In the genomic region with DNA sequence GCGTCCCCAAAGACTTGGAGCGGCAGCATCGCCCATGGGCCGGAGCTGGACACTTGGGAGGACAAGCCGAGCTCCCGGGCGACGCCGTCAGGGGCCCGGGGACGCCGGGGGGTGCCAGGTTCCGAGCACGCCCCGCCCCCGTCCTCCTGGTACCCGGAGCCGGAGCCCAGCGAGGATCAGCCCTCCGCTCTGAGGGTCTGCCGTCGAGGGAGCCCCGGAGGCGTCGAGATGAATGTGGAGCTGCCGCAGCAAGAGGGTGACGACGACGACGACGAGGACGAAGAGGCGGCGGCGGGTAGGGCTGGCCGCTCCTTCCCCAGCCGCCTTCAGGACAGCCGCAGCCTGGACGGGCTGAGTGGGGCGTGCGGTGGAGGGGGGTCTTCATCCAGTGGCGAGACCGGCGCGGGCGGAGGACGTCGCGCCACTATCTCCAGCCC, we compare ENCODE assay signal across 7 mouse cellular contexts. TPM values are rescaled to one million over a fixed set of nuclear protein-coding genes. Genes with fewer than 3 reads are reported as not detected.
DNase-seq lines count a peak whose midpoint lies in the region; ATAC-seq and TF ChIP-seq lines count a peak whose summit lies in the region.

No protein-coding gene starts in this region.

- H3K9ac ChIP-seq in MEL (ENCODE audit: control insufficient read depth, low read depth, low read length, poor library complexity, severe bottlenecking), result peak overlapping the region; percentile 80
- peak overlapping the region; percentile 87 for H3K9ac ChIP-seq in hindbrain, embryonic 15.5 days

- H3K4me3 ChIP-seq in layer of hippocampus, adult 2 months, result peak overlapping the region; percentile 98
- H3K4me3 ChIP-seq in MEL (ENCODE audit: control insufficient read depth in 1 of 2, insufficient read depth in 1 of 2, low read depth in 2 of 2, low read length in 2 of 2), result peak overlapping the region; percentile 84 to 87
- H3K4me3 ChIP-seq in hindbrain, embryonic 15.5 days, result peak overlapping the region; percentile 79

- TF ChIP-seq CTCF in layer of hippocampus, adult 2 months (conservative IDR thresholded peaks at IDR 0.05), result no peak
- TF ChIP-seq CTCF in MEL (IDR thresholded peaks at IDR 0.05 in 2 of 3, conservative IDR thresholded peaks at IDR 0.05 in 1 of 3; ENCODE audit: control insufficient read depth in 1 of 3, insufficient read depth in 1 of 3, low read depth in 2 of 3, low read length in 3 of 3, poor library complexity in 1 of 3, severe bottlenecking in 1 of 3), result no peak

- peak in 1 of 2 experiments; percentile 37 for DNase-seq in layer of hippocampus, adult 2 months (ENCODE audit: low spot score in 2 of 2)
- DNase-seq in layer of hippocampus, postnatal 14 days (ENCODE audit: low spot score in 2 of 2), result no peak
- DNase-seq in MEL (ENCODE audit: low read depth, low spot score), result peak; percentile 81
- DNase-seq in cerebellum, postnatal 10 days, result peak; percentile 69 to 78
- DNase-seq in lung, postnatal 10 days, result peak; percentile 67

- peak overlapping the region; percentile 97 for H3K27ac ChIP-seq in layer of hippocampus, adult 2 months
- peak overlapping the region; percentile 23 for H3K27ac ChIP-seq in MEL (ENCODE audit: control insufficient read depth, low read depth, low read length)
- peak overlapping the region; percentile 95 for H3K27ac ChIP-seq in hindbrain, embryonic 15.5 days (replicated peaks)

- TF ChIP-seq RAD21 in MEL (IDR thresholded peaks at IDR 0.05; ENCODE audit: low read depth, low read length), result no peak

- H3K4me1 ChIP-seq in MEL (ENCODE audit: control insufficient read depth in 1 of 2, insufficient read depth in 2 of 2, low read length in 2 of 2), result peaks cover 0 to 13% of the 10 kb centered on the region in 2 experiments; a peak in 2 of 4 replicates
- peaks cover 42% of the 10 kb centered on the region for H3K4me1 ChIP-seq in hindbrain, embryonic 15.5 days (replicated peaks)

- peaks cover 10% of the 10 kb centered on the region; the same call in 1 of the 2 replicates for H3K79me2 ChIP-seq in MEL (ENCODE audit: control insufficient read depth, insufficient read depth, low read length, poor library complexity)

- no peak for ATAC-seq in hindbrain, embryonic 15.5 days (ENCODE audit: low FRiP score, low read depth)
- ATAC-seq in erythroid progenitor cell, adult 5-6 weeks (replicated peaks; ENCODE audit: low FRiP score, poor library complexity, severe bottlenecking), result no peak

- TF ChIP-seq EP300 in MEL (IDR thresholded peaks at IDR 0.05; ENCODE audit: low read depth in 1 of 2, low read length in 2 of 2), result no peak

- no peaks in the 10 kb centered on the region for H3K27me3 ChIP-seq in MEL (ENCODE audit: control insufficient read depth in 1 of 2, insufficient read depth in 2 of 2, low read length in 2 of 2)
- H3K27me3 ChIP-seq in hindbrain, embryonic 15.5 days, result no peaks in the 10 kb centered on the region

- WGBS in hindbrain, embryonic 15.5 days, result under 1% methylated on average over 38 of the region's 49 CpGs

- no peak for TF ChIP-seq POLR2A in MEL (IDR thresholded peaks at IDR 0.05; ENCODE audit: control insufficient read depth in 1 of 2, insufficient read depth in 1 of 2, low read depth in 1 of 2, low read length in 2 of 2, poor library complexity in 1 of 2)

- peak overlapping the region; percentile 68 for H3K4me2 ChIP-seq in hindbrain, embryonic 15.5 days

- H3K9me3 ChIP-seq in MEL (replicated peaks; ENCODE audit: insufficient read depth, low read length), result no peaks in the 10 kb centered on the region
- H3K9me3 ChIP-seq in hindbrain, embryonic 15.5 days, result no peaks in the 10 kb centered on the region

- H3K36me3 ChIP-seq in MEL (ENCODE audit: control insufficient read depth in 1 of 2, insufficient read depth in 2 of 2, low read length in 2 of 2), result peaks cover 0 to 6% of the 10 kb centered on the region in 2 experiments; a peak in 2 of 4 replicates
- no peaks in the 10 kb centered on the region for H3K36me3 ChIP-seq in hindbrain, embryonic 15.5 days

TF ChIP-seq in MEL, 35 proteins besides CTCF, POLR2A, EP300 and RAD21 (continues in another document):
- TF ChIP-seq KAT2A (conservative IDR thresholded peaks at IDR 0.05; ENCODE audit: low read depth, low read length), result no peak
- TF ChIP-seq RCOR1 (IDR thresholded peaks at IDR 0.05; ENCODE audit: low read depth, low read length), result no peak
- no peak for TF ChIP-seq MYB (IDR thresholded peaks at IDR 0.05; ENCODE audit: low read depth, low read length)
- TF ChIP-seq TAL1 (IDR thresholded peaks at IDR 0.05; ENCODE audit: low read length), result no peak
- TF ChIP-seq E2F4 (IDR thresholded peaks at IDR 0.05; ENCODE audit: borderline replicate concordance, low read depth, low read length), result no peak
- TF ChIP-seq SMC3 (IDR thresholded peaks at IDR 0.05; ENCODE audit: low read depth, low read length), result no peak
- TF ChIP-seq ZC3H11A (IDR thresholded peaks at IDR 0.05; ENCODE audit: low read depth, low read length), result no peak
- no peak for TF ChIP-seq MEF2A (IDR thresholded peaks at IDR 0.05; ENCODE audit: extremely low read depth, insufficient replicate concordance, low read depth, low read length, poor library complexity, severe bottlenecking)
- TF ChIP-seq USF2 (IDR thresholded peaks at IDR 0.05; ENCODE audit: borderline replicate concordance in 1 of 2, insufficient read depth in 1 of 2, low read depth in 1 of 2, low read length in 2 of 2), result no peak
- 0 out of 2 replicates have a peak, but pooled peaks have one; percentile 6 for TF ChIP-seq ETS1 (IDR thresholded peaks at IDR 0.05; ENCODE audit: low read depth, low read length)
- TF ChIP-seq NRF1 (IDR thresholded peaks at IDR 0.05; ENCODE audit: insufficient read depth, low read depth, low read length, poor library complexity, severe bottlenecking), result no peak
- no peak for TF ChIP-seq ELF1 (IDR thresholded peaks at IDR 0.05; ENCODE audit: low read depth, low read length)
- no peak for TF ChIP-seq POLR2AphosphoS2 (IDR thresholded peaks at IDR 0.05; ENCODE audit: low read length)
- no peak for TF ChIP-seq TBP (IDR thresholded peaks at IDR 0.05; ENCODE audit: low read depth, low read length)
- no peak for TF ChIP-seq JUND (IDR thresholded peaks at IDR 0.05; ENCODE audit: low read depth, low read length)
- peak; percentile 62; the same call in 1 of the 2 replicates for TF ChIP-seq MAX (IDR thresholded peaks at IDR 0.05; ENCODE audit: low read length)
- no peak for TF ChIP-seq MXI1 (IDR thresholded peaks at IDR 0.05; ENCODE audit: low read depth, low read length)

RNA-seq across cellular contexts. Expression of a gene that starts 0.5 kb away (rescaled TPM):
- total RNA-seq in layer of hippocampus, adult 2 months (2021), result 10 to 100 TPM; 26.6 to 30.8 TPM
- 10 to 100 TPM; 25.2 to 26.4 TPM for total RNA-seq in layer of hippocampus, postnatal 14 days (2021)
- 9.2 and 10.2 TPM in 2 replicates for total RNA-seq in MEL (2012; rRNA removed)
- 1 to 10 TPM in 1 of 2 experiments, not detected in 1; 9.3 TPM for polyA plus RNA-seq in MEL (2012; ENCODE audit: insufficient read depth in 1 of 2, insufficient read length in 2 of 2, low read depth in 1 of 2, low replicate concordance in 2 of 2, missing spikeins in 1 of 2)
- polyA plus RNA-seq in hindbrain, embryonic 15.5 days (2015; fragmentation: Nextera tagmentation; extraction: Ambion mirVana), result 22.1 and 23.1 TPM in 2 replicates
- 2.9 and 4.7 TPM in 2 replicates for total RNA-seq in erythroid progenitor cell, adult 5-6 weeks (2015; ENCODE audit: low replicate concordance)
- total RNA-seq in erythroid progenitor cell, adult 5-6 weeks (2017; ENCODE audit: low replicate concordance), result 2.2 and 3.1 TPM in 2 replicates

RNA-seq across cellular contexts. Expression of a gene that starts 10.6 kb away (rescaled TPM):
- 10 to 100 TPM; 20.3 to 21.6 TPM for total RNA-seq in layer of hippocampus, adult 2 months (2021)
- total RNA-seq in layer of hippocampus, postnatal 14 days (2021), result 10 to 100 TPM; 13.5 to 13.7 TPM
- total RNA-seq in MEL (2012; rRNA removed), result 44.8 and 47.0 TPM in 2 replicates
- 10 to 100 TPM in 1 of 2 experiments, not detected in 1; 79.5 TPM for polyA plus RNA-seq in MEL (2012; ENCODE audit: insufficient read depth in 1 of 2, insufficient read length in 2 of 2, low read depth in 1 of 2, low replicate concordance in 2 of 2, missing spikeins in 1 of 2)
- polyA plus RNA-seq in hindbrain, embryonic 15.5 days (2015; fragmentation: Nextera tagmentation; extraction: Ambion mirVana), result 36.6 and 41.7 TPM in 2 replicates
- total RNA-seq in erythroid progenitor cell, adult 5-6 weeks (2015; ENCODE audit: low replicate concordance), result 21.6 and 27.7 TPM in 2 replicates
- total RNA-seq in erythroid progenitor cell, adult 5-6 weeks (2017; ENCODE audit: low replicate concordance), result 12.5 and 12.6 TPM in 2 replicates

RNA-seq across cellular contexts. Expression of a gene that starts 14.5 kb away (rescaled TPM):
- total RNA-seq in layer of hippocampus, adult 2 months (2021), result under 1 TPM; 0.54 to 0.79 TPM
- total RNA-seq in layer of hippocampus, postnatal 14 days (2021), result 1 to 10 TPM; 2.1 to 2.3 TPM
- 120 and 124 TPM in 2 replicates for total RNA-seq in MEL (2012; rRNA removed)
- polyA plus RNA-seq in MEL (2012; ENCODE audit: insufficient read depth in 1 of 2, insufficient read length in 2 of 2, low read depth in 1 of 2, low replicate concordance in 2 of 2, missing spikeins in 1 of 2), result 100 to 1,000 TPM; 159 to 170 TPM
- polyA plus RNA-seq in hindbrain, embryonic 15.5 days (2015; fragmentation: Nextera tagmentation; extraction: Ambion mirVana), result 28.6 and 36.1 TPM in 2 replicates
- total RNA-seq in erythroid progenitor cell, adult 5-6 weeks (2015; ENCODE audit: low replicate concordance), result 328 and 403 TPM in 2 replicates
- total RNA-seq in erythroid progenitor cell, adult 5-6 weeks (2017; ENCODE audit: low replicate concordance), result 422 and 478 TPM in 2 replicates

RNA-seq across cellular contexts. Expression of a gene that starts 28.3 kb away (rescaled TPM):
- 1,000 to 10,000 TPM in 1 of 2 experiments, 100 to 1,000 TPM in 1; 988 to 1,016 TPM for total RNA-seq in layer of hippocampus, adult 2 months (2021)
- total RNA-seq in layer of hippocampus, postnatal 14 days (2021), result 1,000 to 10,000 TPM; 1,073 to 1,118 TPM
- 3.3 and 4.2 TPM in 2 replicates for total RNA-seq in MEL (2012; rRNA removed)
- polyA plus RNA-seq in MEL (2012; ENCODE audit: insufficient read depth in 1 of 2, insufficient read length in 2 of 2, low read depth in 1 of 2, low replicate concordance in 2 of 2, missing spikeins in 1 of 2), result 10 to 100 TPM in 1 of 2 experiments, not detected in 1; 28.9 TPM
- polyA plus RNA-seq in hindbrain, embryonic 15.5 days (2015; fragmentation: Nextera tagmentation; extraction: Ambion mirVana), result 317 and 437 TPM in 2 replicates
- 94.1 and 114 TPM in 2 replicates for total RNA-seq in erythroid progenitor cell, adult 5-6 weeks (2015; ENCODE audit: low replicate concordance)
- 18.2 and 31.1 TPM in 2 replicates for total RNA-seq in erythroid progenitor cell, adult 5-6 weeks (2017; ENCODE audit: low replicate concordance)

RNA-seq across cellular contexts. Expression of a gene that starts 35.0 kb away (rescaled TPM):
- 10 to 100 TPM; 83.4 to 95.2 TPM for total RNA-seq in layer of hippocampus, adult 2 months (2021)
- 10 to 100 TPM; 84.4 to 86.8 TPM for total RNA-seq in layer of hippocampus, postnatal 14 days (2021)
- total RNA-seq in MEL (2012; rRNA removed), result 4.5 and 5.6 TPM in 2 replicates
- 10 to 100 TPM in 1 of 2 experiments, not detected in 1; 34.9 TPM for polyA plus RNA-seq in MEL (2012; ENCODE audit: insufficient read depth in 1 of 2, insufficient read length in 2 of 2, low read depth in 1 of 2, low replicate concordance in 2 of 2, missing spikeins in 1 of 2)
- 10.0 and 10.1 TPM in 2 replicates for polyA plus RNA-seq in hindbrain, embryonic 15.5 days (2015; fragmentation: Nextera tagmentation; extraction: Ambion mirVana)
- total RNA-seq in erythroid progenitor cell, adult 5-6 weeks (2015; ENCODE audit: low replicate concordance), result 3.4 and 3.6 TPM in 2 replicates
- total RNA-seq in erythroid progenitor cell, adult 5-6 weeks (2017; ENCODE audit: low replicate concordance), result 3.3 and 7.6 TPM in 2 replicates

Comparison
In these comparisons a context has a peak if more than half of its experiments do, and no peak if none do; other contexts are left out.
1. DNase-seq: peak in MEL (single experiment), cerebellum, postnatal 10 days (2 of 2) and lung, postnatal 10 days (single experiment); none in layer of hippocampus, postnatal 14 days (0 of 2).
2. H3K27ac ChIP-seq: peak in every context shown above with its lines; median percentile 97 in layer of hippocampus, adult 2 months; 95 in hindbrain, embryonic 15.5 days; 23 in MEL.
3. RNA of a gene that starts 14.5 kb away (total RNA-seq): 328 to 478 TPM in erythroid progenitor cell, adult 5-6 weeks and 120 to 124 TPM in MEL; 2.1 to 2.3 TPM in layer of hippocampus, postnatal 14 days and 0.54 to 0.79 TPM in layer of hippocampus, adult 2 months; every median in the first group is over 10 times any median in the second.
4. Peak in every context shown above with its lines, with median percentiles within 50 percentile points of each other: H3K4me3 ChIP-seq.